Mouse (Mus musculus) ovary, adult 18-20 months (tissue): ENCODE results near the gene Limk2.

Experiments used
- DNase-seq: peaks from one replicate; pipeline ENCODE4 v3.0.0; 2022; ENCODE audit warnings: low spot score, mixed read lengths

The Limk2 gene

DNA sequence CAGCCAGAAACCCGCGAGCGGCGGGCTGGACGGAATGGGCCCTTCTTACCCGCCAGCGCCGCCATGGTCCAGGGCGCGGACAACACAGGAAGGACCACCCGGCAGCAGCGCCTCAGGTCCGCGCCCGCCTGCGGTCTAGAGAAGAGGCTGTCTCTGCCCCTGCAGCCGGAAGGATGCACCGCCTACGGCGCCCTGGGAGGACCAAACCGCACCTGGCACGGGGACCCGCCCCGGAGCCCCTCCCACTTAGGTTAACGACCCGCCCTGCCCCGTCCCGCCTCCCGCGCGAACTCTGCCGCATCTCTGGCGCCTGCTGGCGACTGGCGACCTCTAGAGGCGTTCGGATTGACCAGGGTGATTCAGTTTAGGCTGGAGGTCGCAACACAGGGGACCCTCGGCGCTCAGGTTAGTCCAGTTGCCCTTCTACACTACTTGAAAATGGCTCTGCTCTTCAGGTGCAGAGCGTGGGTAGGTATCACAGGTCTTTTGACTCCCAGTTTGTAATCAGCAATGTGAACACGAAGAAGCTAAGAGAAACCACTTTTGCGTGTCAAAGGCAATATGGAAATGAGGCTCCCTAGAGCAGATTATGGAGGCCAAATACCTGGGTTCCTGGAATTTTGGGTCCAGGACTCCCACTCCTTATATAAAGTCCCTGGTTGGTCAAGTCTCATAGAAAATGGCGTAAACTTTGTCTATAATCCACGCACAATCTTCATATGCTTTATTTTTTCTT is at the start of gene Limk2:
Limk2 (minus strand) TSS at position 193 of the 736 bp plus-strand sequence.
- DNase-seq, result peak; percentile 87

GRCm38 (mm10) chr11:3458428-3459104 is 49.6 kb upstream of the Limk2 start:
- no peak for DNase-seq

DNA sequence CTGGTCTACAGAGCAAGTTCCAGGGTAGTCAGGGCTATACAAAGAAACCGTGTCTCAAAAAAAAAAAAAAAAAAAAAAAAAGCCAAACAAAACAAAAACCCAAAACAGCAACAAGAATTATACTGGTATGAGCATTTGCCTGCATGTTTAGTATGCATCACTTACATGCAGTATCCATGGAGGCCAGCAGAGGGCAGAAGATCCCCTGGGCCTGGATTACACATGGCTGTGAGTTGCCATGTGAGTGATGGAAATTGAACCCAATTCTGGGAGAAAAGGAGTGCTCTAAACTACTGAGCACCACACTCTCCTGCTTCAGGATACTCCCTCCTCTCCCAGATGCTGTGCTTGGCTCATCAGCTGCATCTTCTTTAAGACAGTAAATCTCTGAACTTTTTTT is 47.4 kb upstream of the Limk2 start:
- DNase-seq, result no peak

DNA sequence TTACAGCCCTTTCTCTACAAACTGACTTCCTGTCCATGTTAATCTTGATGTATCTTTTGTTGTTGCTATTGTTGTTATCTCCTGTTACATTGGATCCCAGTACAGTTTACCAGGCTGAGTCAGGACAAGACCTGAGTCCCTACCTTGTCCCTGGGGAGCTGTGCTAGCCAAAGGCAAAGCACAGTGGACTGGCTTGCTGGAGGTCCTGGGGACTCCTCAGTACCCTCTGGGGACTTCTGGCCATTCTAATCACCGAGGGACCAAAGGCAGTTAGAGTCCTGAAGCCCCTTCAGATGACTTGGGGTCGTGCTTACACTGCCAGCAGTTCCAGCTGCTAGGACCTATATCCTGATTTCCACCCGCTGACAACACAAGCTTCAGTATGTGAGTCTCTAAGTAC is 45.5 kb upstream of the Limk2 start:
- no peak for DNase-seq

- DNase-seq, result no peak
These were observed 44.5 kb upstream of the Limk2 start for GRCm38 (mm10) chr11:3453467-3453866.

- no peak for DNase-seq
These were observed 43.8 kb upstream of the Limk2 start for GRCm38 (mm10) chr11:3452769-3453168.

DNA sequence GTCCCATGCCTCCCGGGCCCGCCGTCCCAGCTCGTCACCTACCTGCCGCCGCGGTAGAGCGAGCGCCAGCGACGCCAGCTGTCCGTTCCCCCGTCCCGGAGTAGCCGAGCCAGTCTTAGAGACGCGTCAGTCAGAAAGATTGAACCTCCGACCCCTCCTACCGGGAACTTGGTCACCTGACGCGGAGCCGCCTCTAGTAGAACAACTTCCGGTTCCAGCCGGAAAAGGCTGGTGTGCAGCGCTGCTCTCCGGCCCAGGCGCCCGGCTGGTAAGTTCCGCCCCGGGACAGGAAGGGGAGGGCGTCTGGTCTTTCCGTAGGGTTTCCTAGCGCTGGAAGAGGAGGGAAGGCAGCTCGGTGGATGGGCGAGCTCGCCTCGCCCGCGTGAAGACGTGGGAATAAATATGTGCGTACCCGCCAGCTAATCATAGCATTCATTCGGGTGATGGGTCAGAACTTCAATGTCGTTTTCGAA is 43.2 kb upstream of the Limk2 start, which contains the start of gene Rnf185:
Rnf185 (minus strand) TSS at position 197 of the 473 bp plus-strand sequence.
- peak; percentile 92 for DNase-seq

DNA sequence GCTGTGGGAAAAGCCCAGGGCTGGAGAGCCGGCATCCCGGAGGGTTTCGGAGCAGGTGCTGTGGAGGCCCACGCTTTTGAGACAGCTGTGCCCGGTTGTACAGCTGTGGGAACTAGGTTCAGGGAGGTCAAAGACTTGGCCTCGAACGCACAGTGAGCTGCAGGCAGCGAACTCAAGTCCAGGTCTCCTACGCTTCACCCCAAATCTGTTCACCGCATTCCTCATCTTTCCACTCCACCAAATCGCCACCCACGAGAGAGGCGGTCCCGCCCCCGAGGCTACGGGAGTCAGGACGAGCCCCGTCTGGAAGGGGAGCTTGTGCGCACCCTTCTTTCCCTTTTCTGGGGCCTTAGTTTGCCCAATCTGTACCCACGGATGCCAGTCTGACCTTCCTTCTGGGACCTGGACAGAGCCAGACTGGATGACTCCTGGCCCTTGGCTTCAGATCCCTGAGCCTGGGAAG is 42.7 kb upstream of the Limk2 start:
- DNase-seq, result peak; percentile 46

DNA sequence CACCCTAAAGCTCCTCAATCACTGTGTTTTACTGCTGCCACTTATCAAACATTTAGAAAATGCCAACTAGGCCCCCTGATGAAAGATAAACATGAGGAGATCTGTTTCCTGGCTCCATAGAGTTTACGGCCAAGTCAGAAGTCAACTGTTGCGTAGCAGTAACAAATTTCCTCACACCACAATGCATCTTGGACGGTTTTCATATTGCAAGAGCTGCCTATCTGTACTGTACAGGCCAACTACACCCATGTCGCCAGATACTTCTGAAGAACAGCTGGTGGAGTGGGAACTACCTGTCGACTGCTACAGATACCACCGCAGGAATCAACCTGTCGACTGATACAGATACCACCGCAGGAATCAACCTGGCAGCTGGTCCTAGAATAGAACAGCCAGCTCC is 35.9 kb upstream of the Limk2 start:
- DNase-seq, result no peak

DNA sequence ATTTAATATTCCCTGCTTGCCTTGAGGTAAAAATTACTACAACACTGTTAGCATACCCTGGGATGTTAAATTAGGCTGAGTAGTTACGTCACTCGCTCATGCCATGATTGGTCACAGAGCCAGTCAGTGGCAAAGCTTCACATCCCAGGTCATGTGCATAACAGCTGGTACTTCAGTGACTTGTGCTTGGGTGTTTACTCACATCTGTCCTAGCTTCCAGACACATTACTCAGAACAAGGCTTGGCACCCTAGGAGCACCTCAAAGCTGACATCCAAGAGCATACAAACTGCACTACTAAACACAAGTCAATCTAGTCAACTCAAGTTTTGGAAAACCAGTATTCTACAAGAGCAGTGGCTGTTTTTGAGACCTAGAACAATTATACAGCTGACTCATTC is 34.1 kb upstream of the Limk2 start:
- no peak for DNase-seq

DNA sequence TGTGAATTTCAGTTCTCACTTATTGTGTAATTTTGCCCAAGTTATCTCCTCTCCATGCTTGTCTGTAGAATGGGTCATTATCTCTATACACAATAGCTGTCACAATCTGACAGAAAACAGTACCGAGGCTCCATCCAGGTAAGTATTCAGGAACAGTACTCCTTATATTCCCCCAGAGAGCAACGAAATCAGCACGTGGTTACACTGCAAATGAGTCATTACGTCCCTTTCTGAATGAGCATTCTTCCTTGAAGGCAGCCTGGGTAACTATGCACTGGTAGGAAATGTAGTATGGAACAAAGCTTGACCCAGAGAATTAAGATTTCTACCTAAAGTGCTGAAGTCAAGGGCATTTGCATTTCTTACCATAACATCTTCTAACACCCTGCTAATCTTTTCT is 33.7 kb upstream of the Limk2 start:
- DNase-seq, result no peak

GRCm38 (mm10) chr11:3441696-3442443 is 32.9 kb upstream of the Limk2 start:
- no peak for DNase-seq

- DNase-seq, result no peak
These were observed 28.6 kb upstream of the Limk2 start for GRCm38 (mm10) chr11:3437621-3438020.

DNA sequence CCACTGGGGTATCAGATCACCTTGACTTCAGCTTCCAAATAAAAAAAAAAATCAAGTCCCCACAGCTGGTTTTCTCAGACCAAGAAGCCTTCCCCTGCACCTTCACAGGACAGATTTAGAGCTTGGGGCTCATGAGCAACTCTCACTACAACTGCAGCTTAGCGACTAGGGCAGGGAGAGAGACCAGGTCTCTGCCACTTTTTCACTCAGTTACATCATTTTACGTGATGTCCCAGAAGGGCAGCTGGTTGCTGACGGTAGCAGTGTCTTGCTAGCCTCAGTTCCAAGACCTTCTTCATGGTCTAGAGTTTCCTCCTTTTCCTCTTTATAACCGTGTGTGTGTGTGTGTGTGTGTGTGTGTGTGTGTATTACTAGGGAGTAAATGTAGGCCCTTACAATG is 24.8 kb upstream of the Limk2 start:
- DNase-seq, result no peak

GRCm38 (mm10) chr11:3431976-3432603 is 23.1 kb upstream of the Limk2 start:
- peak; percentile 56 for DNase-seq

DNA sequence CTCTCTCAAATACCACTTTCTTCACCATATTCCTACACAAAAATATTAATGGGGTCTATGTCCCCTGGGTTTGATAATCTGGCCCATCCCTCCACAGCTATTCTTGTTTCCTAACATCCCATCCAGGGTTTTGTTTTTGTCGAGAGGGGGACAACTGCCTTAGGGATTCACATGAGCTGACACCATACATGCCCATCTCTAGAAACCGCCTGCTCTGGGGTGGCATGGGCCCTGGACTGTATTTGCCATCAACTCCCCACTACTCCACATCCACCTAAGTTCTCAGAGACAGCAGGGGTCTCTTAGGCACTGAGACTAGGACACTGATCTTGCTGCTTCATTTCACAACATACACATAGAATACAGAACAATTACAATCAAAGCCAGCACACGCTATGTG is 22.5 kb upstream of the Limk2 start:
- DNase-seq, result no peak

DNA sequence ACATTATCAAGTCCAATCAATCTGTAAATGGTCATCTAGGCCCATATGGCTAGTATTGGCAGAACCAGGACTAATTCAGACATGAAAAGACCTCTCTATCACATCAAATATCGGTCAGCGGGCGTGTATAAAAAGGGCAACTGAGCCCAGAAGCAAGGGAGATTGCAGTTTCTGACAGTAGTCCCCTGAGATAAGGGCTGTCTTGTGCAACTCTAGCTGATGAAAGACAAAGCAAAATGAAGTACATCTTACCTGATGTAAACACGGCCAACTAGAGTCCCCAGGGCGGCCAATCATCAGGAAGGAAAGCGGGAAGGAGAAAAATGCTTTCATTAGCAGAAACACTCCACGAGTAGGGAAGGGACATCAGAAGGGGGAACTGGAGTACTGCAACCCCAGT is 19.6 kb upstream of the Limk2 start:
- no peak for DNase-seq

- DNase-seq, result no peak
These were observed 18.8 kb upstream of the Limk2 start for GRCm38 (mm10) chr11:3427697-3428230.

DNA sequence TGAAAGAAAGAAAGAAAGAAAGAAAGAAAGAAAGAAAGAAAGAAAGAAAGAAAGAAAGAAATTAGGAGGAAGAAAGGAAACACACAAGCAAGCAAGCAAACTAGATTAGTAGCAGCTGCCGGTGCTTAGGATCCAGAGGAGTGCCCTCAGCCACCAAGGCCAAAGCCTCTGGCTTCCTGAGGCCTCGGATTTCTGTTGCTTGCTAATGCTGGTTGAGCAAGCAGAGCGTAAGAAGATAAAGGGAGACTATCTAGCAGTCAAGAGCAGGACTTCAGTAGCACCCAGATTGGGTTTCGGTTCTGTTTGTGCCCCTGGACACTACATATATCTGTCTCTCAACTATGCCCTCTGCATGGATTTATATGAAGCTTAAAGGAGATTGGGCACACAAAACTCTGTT is 13.3 kb upstream of the Limk2 start:
- DNase-seq, result peak; percentile 34

DNA sequence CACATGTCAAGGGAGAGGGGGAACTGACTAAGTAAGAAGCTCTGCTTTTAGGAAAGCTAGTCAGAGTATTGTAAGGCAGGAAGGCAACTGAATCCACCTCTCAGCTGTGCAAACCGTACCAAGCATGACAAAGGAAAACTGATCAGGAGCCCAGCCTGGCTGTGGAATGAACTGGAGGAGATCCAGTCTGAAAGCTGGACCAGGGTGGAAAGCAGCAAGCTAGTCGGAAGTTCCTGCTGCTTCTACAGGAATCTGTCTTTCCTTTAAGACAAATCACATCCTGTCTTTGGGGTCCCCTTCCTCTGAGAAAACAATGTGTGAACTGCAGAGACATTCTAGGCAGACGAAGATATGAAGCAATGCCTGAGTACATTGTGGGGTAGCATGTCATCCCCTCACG is 9.8 kb upstream of the Limk2 start:
- DNase-seq, result no peak

DNA sequence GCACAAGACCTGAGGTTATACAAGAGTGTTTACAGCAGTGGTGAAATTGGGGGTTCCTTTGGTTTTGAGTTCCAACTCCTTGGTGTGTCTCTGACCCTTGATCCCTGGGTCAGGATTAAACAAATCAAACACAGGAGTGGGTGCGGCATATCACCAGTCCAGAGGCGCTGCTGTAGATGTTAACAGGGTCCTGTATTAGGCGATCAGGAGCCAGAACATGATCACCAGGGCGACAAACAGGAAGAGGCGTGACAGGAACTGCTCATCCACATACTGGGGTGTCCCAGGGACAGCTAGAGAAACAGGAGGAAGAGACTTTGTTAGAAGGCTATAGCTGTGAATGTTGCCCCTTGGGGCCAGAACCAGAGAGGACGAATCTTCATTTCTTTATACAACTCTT is 8.8 kb upstream of the Limk2 start:
- no peak for DNase-seq

GRCm38 (mm10) chr11:3416399-3416798 is 7.4 kb upstream of the Limk2 start:
- DNase-seq, result no peak
